Mouse (Mus musculus) CH12F3 (cell line): ENCODE data around the gene Atp1a1.

ENCODE experiments used
- in situ Hi-C: fragments of 300-500 bp; cut with MboI; formaldehyde crosslinking; loops from 2 replicates; pipeline ENCODE4 v1.14.3; 2020; ENCODE audit warnings: low sequenced_read_pairs

Atp1a1 gene

DNA sequence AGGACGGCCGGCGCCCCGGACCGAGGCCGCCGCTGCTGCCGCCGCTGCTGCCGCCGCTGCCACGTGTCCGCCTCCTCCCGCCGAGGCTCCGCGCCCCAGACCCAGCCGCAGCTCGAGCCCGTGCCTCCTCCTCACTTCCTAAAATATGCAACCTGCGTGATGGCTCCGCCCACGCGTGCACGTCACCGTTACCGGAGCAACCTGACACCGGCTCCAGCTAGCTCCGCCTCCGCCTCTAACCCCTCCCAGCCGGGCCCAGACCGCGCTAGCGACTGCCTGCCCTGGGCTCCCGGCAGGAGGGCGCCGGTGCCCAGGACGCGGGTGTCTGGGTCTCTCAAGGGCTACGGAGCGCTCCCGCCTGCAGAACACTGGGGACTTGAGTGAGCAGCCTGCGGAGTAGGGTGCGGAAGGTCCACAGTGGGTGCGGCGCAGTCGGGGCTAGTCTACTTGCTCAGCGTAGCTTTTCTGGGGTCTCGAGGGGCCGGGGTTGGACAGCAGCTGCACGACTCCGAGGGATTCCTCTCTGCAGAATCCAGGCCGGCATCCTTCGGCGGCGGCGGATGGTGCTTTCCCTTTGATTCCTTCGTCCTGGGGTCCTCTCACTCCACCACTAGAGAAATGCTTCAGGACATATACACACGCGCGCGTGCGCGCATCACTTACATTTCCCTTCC, at the start of gene Atp1a1:
TSS of gene Atp1a1 (minus strand) at position 135 of the 674 bp plus-strand sequence.
- in situ Hi-C loops, result no loop called here

- in situ Hi-C loops, result no loop called here
These were observed 49.0 kb upstream of the Atp1a1 start for GRCm38 (mm10) chr3:101653446-101653845.

- in situ Hi-C loops, result no loop called here
These were observed 48.5 kb upstream of the Atp1a1 start for GRCm38 (mm10) chr3:101652967-101653366.

DNA sequence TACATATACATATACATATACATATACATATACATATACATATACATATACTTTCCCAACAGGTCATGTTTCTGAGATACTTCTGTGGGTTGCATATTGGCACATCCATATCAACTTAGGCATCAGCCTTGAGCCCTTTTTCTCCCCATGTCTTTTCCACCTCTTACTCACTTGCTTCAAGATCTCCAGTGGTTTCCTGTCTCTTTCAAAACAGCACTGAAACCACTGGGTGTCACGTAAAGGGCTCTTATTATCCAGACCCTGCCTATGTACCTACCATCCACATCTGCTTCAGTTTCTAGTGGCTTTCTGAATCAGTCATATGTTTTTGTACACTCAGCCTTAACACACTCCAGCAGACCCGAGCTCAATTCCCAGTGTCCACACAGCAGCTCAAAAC, 45.8 kb upstream of the Atp1a1 start:
- in situ Hi-C loops, result no loop called here

GRCm38 (mm10) chr3:101649271-101649670, 44.8 kb upstream of the Atp1a1 start:
- in situ Hi-C loops, result no loop called here

DNA sequence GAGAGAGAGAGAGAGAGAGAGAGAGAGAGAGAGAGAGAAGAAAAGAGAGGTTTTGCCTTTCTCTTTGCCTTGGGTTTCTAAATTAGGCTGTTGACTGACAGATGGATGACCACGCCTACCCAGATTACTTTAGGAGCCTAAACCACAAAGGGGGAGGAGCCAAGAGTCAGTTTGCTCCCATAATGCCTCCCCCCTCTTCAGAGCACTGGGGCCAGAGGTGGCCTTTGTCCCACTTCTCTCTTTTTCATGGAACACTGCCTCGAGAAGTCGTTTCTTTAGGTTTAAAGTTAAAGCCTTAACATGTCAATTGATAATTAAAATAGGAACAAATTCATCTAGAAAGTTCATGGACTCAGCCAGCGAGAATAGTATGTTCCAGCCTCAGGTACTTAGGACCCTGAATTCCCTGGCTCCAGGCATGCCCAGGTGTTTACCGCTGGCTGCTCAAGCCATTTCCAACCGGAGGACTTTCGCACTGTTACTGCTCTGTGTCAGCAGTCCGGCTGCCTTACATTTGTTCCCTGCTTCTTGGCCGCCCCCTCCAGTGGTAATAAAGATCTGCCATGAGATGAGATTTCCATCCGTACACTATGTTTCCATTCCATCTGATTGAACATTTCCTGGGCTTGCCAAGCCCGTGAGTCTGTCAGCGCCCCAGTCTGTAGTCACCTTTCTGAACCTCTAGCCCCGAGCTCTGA, 43.8 kb upstream of the Atp1a1 start:
- in situ Hi-C loops, result no loop called here

DNA sequence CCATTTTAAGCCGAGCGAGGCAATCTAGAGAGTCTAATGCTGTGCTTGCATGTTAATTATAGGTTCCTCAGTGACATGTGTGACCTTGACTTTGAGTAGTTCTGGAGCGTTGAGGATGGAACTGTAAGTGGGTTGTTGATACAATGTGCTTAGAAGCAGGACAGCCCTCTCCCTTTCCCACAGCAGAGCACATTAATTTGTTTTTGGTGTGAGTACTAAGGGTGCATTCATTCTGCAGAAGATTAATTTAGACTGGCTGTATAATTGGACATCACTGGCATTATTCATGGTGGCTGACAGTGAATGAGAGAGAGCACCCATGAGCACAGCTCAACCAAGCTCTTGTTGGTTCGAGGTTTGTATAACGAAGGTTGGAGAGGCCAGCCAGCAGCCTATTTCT, 42.3 kb upstream of the Atp1a1 start:
- in situ Hi-C loops, result no loop called here

DNA sequence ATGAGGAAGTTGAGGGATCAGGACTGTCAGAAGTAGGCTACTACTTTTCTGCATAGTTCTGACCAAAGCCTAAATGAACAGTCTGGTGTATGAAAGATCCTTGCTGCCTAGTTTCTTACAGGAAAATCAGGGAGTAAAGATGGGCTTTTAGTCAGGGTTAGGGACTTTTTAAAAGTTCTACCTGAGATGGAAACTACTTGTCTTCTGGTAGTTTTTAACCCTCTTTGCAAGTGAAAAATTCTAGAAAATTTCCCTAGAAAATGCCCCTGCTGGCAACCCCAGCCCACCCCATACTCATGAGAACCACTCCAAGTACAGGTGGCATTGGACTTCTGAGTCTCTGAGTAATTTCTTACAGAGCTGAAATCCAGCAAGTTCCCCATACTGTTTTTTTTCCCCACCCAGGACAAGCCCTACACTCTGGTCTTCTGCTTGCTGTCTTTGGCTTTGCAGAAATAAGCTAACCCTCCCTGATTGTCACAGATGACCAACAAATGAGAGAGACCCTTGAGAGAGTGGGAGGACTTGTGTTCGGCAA, 41.2 kb upstream of the Atp1a1 start:
- in situ Hi-C loops, result no loop called here

- in situ Hi-C loops, result no loop called here
These were observed 39.7 kb upstream of the Atp1a1 start for GRCm38 (mm10) chr3:101644062-101644802.

GRCm38 (mm10) chr3:101643264-101643663, 38.8 kb upstream of the Atp1a1 start:
- in situ Hi-C loops, result no loop called here

DNA sequence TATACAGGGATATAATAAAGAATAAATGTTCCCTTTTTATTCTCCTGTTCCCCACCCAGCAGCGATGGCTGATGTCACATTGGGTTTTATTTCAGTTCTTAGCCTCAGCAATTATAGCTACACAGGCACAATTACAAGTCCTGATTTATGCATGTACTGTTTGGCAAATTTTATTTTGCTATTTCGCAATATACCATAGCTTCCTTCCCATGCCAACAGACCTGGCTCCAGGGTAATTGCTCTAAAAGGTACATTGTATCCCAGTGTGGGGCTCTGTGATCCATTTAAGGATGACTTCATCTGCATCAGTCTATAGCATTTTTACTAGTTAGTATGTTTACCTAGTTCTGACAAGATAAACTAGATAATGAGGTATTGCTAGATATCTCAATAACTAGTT, 33.7 kb upstream of the Atp1a1 start:
- in situ Hi-C loops, result no loop called here

DNA sequence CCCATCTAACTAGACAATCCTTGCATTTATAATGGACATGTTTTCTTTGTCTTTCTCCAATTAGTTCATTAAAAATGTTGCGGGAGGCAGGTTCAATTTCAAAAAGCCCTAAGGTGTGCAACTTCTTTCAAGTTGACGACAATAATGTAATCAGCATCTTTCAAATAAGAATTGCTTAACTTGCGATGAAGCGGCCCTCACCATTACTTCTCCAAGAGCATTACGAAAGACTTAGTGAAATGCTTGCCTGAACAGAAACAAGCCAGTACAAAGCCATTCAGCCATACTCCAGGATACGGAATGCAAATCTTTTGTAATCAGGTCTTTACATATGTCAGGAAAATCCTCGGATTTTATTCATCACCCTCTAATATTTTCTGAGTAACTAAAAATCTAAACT, 32.0 kb upstream of the Atp1a1 start:
- in situ Hi-C loops, result no loop called here

DNA sequence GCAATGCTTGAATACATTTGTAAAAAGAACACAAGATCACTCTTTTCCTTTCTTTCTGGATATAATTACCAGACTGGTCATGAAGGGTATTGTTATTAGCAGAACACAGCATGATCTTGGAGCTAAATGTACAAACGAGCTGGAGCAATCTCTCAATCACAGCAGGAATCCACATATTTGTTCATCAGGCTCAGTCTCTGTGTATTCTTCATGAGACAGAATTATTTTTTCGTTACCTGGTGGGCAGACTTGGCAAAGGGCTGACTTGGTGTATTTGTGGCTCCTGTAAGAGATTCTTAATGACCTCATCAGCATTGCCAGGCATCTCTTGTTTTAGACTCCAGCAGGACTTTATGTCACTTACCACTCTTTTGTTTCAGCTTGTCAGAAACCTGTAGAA, 31.6 kb upstream of the Atp1a1 start:
- in situ Hi-C loops, result no loop called here

DNA sequence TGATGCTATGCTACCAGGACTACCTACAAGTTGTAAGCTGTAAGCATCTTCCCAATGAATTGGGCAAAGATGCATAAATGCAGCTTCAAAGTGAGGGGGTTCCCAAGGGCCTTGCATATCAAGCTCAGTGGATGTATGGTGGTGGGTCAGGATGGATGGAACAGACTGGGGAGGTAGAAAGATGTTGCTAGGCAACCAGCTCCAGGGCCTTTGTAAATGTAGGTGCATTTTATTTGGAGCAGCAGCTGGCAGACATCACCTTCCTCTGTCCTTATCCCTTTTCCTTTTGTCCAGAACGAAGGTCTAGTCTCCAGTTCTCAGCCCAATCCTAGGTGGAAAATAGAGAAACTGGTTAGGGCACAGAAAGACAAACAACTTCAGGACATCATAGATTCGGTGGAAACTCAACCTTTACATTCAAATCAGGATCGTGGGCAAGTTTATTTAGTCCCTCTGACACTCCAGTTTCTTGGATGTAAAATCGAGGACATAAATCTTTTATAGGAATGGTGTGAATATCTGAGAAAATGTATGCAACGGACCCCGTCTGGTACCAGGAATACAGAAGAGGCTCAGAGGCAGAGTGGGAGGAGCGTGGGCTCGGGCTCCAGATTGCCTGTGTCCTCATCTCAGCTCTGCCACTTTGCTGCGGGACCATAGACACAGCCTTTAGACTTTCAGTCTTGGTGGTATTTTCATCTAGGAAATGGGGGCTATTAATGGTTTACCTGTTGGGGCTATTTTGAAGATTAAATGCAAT, 29.8 kb upstream of the Atp1a1 start:
- in situ Hi-C loops, result no loop called here

- in situ Hi-C loops, result no loop called here
These were observed 23.8 kb upstream of the Atp1a1 start for GRCm38 (mm10) chr3:101628255-101628654.

DNA sequence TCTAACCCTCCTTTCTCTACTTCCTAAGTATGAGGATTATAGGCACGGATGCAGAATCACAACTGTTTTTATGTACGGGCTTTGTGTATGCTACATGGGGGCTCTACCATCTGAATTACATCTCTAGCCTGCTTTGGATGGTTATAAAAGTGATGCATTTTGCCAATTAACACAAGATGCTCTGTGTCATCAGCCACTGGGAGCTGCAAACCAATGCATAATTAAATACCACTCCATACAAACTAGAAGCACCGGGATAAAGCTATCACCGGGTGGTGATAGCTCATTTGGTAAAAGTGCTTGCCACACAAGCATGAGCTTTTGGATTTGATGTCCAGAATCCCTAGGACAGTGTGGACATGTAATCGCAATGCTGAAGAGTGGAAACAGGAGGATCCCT, 19.8 kb upstream of the Atp1a1 start:
- in situ Hi-C loops, result no loop called here

- in situ Hi-C loops, result no loop called here
These were observed 14.5 kb upstream of the Atp1a1 start for GRCm38 (mm10) chr3:101619017-101619416.

DNA sequence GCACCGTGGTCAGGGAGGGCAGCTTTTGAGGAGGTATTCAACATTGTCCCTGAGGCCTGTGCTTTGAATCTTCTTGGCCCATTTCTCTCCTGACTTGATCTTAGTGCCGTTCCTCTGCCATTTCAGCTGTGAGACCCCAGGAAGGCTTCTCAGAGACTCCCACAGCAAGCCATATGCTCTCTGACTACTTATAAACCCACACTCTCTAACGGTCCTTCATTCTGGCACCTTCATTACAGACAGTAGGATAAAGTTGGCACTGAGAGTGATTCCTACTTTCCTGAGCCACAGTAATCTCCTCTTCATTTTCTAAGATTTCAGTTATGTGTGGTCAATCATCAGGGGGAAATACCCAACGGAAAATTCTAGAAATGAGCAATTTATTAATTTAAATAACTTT, 14.0 kb upstream of the Atp1a1 start:
- in situ Hi-C loops, result no loop called here

DNA sequence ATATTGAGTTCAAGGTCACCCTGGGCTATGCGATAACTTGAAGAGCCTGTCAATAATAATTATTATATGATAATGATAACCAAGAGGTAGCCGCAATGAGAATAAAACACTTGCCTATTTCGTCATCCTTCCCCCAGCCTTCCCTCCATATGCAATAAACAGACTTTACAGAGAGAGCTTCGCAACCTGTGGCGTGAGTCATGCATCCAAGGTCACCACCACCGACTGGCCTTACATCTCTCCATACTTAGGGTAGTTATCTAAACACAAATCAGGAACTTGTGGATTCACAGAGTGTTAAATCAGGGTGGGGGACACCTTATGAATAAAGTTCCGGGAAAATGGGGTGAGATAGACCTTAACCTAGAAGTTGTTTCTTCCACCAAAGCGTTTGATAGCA, 13.0 kb upstream of the Atp1a1 start:
- in situ Hi-C loops, result no loop called here

GRCm38 (mm10) chr3:101617007-101617406, 12.5 kb upstream of the Atp1a1 start:
- in situ Hi-C loops, result no loop called here

GRCm38 (mm10) chr3:101615856-101616255, 11.4 kb upstream of the Atp1a1 start:
- in situ Hi-C loops, result no loop called here
